Mouse (Mus musculus): ENCODE measurements around the gene Arhgef15.

- TF ChIP-seq CTCF (IDR thresholded peaks at IDR 0.05; ENCODE audit: control insufficient read depth, insufficient read depth, insufficient read length): no peak
- TF ChIP-seq USF1 (IDR thresholded peaks at IDR 0.05; ENCODE audit: low read depth): no peak
- TF ChIP-seq MYOD1 (IDR thresholded peaks at IDR 0.05; ENCODE audit: control insufficient read depth, insufficient read length, low read depth): no peak
- TF ChIP-seq MAX (IDR thresholded peaks at IDR 0.05): no peak
- TF ChIP-seq MYOG (IDR thresholded peaks at IDR 0.05; ENCODE audit: control insufficient read depth, extremely low read depth, insufficient read length): no peak
- TF ChIP-seq CEBPB (IDR thresholded peaks at IDR 0.05; ENCODE audit: low read depth): no peak
- TF ChIP-seq FOSL1 (IDR thresholded peaks at IDR 0.05; ENCODE audit: insufficient read depth, low read length, poor library complexity, severe bottlenecking): no peak
Observed at GRCm38 (mm10) chr11:68953903-68954302, 3.4 kb downstream of the Arhgef15 start.
